Mouse (Mus musculus) liver, adult 2 months (tissue): ENCODE results near the gene Ruvbl2.

Experiments
- CTCF ChIP-seq: fragments of 200-500 bp; IDR thresholded peaks from 2 replicates; pipeline ENCODE4 v1.5.1; 2011; ENCODE audit warnings: low read depth, low read length, control low read depth
- POLR2A ChIP-seq: fragments of 200-500 bp; IDR thresholded peaks from 2 replicates; pipeline ENCODE4 v1.6.1; 2011; ENCODE audit warnings: low read length, control low read depth; ENCODE audit not compliant: insufficient read depth; ENCODE audit errors: extremely low read depth

DNA sequence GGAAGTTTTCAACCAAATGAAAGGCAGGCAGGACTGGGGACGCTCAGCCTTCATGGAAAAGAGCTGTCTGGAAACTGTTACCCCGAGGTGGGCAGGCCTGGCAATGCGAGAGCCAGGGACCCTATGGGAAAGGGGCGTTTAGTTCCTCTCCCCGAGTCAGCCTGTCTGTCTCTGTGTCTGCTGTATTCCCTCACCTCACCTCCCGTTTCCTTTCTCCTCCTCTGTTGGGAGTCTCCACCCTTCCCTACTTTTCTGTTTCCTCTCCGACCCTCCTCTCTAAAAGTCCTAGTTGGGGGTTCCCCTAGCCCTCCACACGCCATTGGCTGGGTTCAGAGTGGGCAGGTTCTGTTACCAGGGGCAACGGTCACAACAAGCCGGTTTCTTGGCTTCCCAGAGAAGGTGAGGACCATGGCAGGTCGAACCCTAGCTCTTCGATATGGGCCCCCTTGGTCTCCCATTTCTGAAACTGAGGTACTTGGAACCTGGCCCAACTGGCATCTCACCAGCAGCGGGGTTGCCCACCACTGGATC is 19.9 kb downstream of the Ruvbl2 start:
- TF ChIP-seq POLR2A, result no peak
- no peak for TF ChIP-seq CTCF
